Mouse (Mus musculus) kidney, embryonic 16.5 days (tissue): ENCODE results near the gene B4galt5. TPM values are rescaled to one million over a fixed set of nuclear protein-coding genes. Genes with fewer than 3 reads are reported as not detected.
A peak's percentile ranks its signal among the peaks of the same experiment; 100 is the strongest.

Experiments used
- ATAC-seq: fragments of 200-750 bp; cut with Nextera tagmentation; 2 replicates; pipeline ENCODE4 v1.8.0; 2017; ENCODE audit warnings: moderate TSS enrichment; ENCODE audit not compliant: low FRiP score, low TSS enrichment
- H3K27ac ChIP-seq: fragments of 300-500 bp; sonication (generic); 2 replicates; pipeline ENCODE4 v1.5.1; 2014; ENCODE audit warnings: low read length
- H3K27me3 ChIP-seq: fragments of 300-500 bp; sonication (generic); 2 replicates; pipeline ENCODE4 v1.6.1; 2014; ENCODE audit warnings: low read length, control low read depth, mixed read lengths; ENCODE audit not compliant: insufficient read depth
- H3K36me3 ChIP-seq: fragments of 300-500 bp; sonication (generic); 2 replicates; pipeline ENCODE4 v1.6.1; 2014; ENCODE audit warnings: low read length, control low read depth, mixed read lengths; ENCODE audit not compliant: insufficient read depth
- H3K4me1 ChIP-seq: fragments of 300-500 bp; sonication (generic); 2 replicates; pipeline ENCODE4 v1.6.1; 2014; ENCODE audit warnings: low read length, control low read depth, mixed read lengths; ENCODE audit not compliant: insufficient read depth
- H3K4me2 ChIP-seq: fragments of 300-500 bp; sonication (generic); replicated peaks from 2 replicates; pipeline ENCODE4 v1.6.1; 2014; ENCODE audit warnings: low read depth, low read length
- H3K4me3 ChIP-seq: fragments of 300-500 bp; sonication (generic); 2 replicates; pipeline ENCODE4 v1.5.1; 2014; ENCODE audit warnings: mild to moderate bottlenecking, low read length
- H3K9ac ChIP-seq: fragments of 300-500 bp; sonication (generic); replicated peaks from 2 replicates; pipeline ENCODE4 v1.6.1; 2014; ENCODE audit warnings: low read length
- H3K9me3 ChIP-seq: fragments of 300-500 bp; sonication (generic); 2 replicates; pipeline ENCODE4 v1.6.1; 2016; ENCODE audit warnings: low read length, control low read depth
- WGBS: fragments of 180-500 bp; shearing (Covaris S2); extraction: QIAGEN DNeasy Blood & Tissue Kit; methylation state at CpG from one replicate; pipeline ENCODE4 v1.1.7; 2014; 5-methylcytosine and 5-hydroxymethylcytosine counted together
- polyA plus RNA-seq: library from polyadenylated mRNA; unstranded; fragments of >200 nt; fragmentation: Nextera tagmentation; extraction: Ambion mirVana; gene quantifications from 2 replicates; pipeline ENCODE4 v1.2.1, GENCODE M21; 2015

B4galt5 gene
- polyA plus RNA-seq, 1 experiment from 2014 or later, result 8.9 TPM

- no peaks in the 10 kb centered on the region for H3K9me3 ChIP-seq
- no peaks in the 10 kb centered on the region for H3K36me3 ChIP-seq
- H3K4me2 ChIP-seq, result no peak overlapping the region
- H3K27me3 ChIP-seq, result no peaks in the 10 kb centered on the region
- H3K27ac ChIP-seq, result no peak overlapping the region
- 37% methylated on average over 4 of the region's 4 CpGs for WGBS
- H3K4me1 ChIP-seq, result peaks cover 39% of the 10 kb centered on the region
- ATAC-seq, result no peak
- no peak overlapping the region for H3K4me3 ChIP-seq
- H3K9ac ChIP-seq, result no peak overlapping the region
These were observed 30.0 kb upstream of the B4galt5 start for GRCm38 (mm10) chr2:167378972-167379371.

DNA sequence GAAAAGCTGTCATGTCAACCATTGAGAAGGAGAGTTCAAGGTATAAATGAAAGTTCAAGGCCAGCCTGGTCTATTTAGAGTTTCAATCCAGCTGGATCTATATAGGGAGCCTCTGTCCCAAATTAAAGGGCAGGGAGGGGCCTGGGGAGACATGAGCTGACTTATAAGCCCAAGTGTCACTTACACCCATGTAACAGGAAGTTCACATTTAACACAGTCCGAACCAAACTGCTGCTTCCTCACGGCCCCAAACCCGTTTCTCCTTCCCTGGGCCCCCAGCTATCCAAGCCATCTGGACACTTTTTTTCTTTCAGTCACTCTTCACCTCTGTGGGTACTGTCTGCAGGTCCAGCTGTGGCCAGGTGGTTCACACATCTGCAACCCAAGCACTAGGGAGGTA is 28.7 kb upstream of the B4galt5 start:
- Histone ChIP-seq H3K9me3 (no peaks in the 10 kb centered on the region), H3K27me3 (no peaks in the 10 kb centered on the region), H3K27ac (no peak overlapping the region), H3K4me1 (peaks cover 35% of the 10 kb centered on the region), H3K36me3 (no peaks in the 10 kb centered on the region), H3K9ac (no peak overlapping the region), H3K4me2 (no peak overlapping the region), H3K4me3 (no peak overlapping the region)
- no peak for ATAC-seq
- WGBS, result 23% methylated on average over 3 of the region's 3 CpGs

DNA sequence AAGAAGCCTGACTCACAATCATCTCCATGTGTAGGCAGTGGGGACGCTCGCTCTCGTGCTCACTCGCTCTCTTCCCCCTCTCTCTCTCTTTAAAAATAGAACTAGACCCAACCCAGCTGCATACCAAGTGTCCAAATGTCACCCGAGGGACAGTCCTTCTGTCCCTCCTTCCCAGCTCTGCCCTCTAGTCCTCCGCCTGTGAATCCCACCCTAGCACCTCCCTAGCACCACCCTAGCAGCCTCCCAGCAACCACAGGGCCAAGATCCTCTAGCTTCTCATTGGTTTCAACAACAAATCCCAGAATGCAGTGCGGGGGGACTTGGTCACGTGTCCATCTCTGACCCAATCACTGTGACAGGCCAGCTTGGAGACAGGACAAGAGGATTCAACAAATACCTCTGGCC is 27.2 kb upstream of the B4galt5 start:
- no peak overlapping the region for H3K4me2 ChIP-seq
- no peak for ATAC-seq

GRCm38 (mm10) chr2:167375688-167376087 is 26.7 kb upstream of the B4galt5 start:
- H3K9me3 ChIP-seq, result no peaks in the 10 kb centered on the region
- H3K27ac ChIP-seq, result no peak overlapping the region
- no peak overlapping the region for H3K4me3 ChIP-seq
- no peak overlapping the region for H3K4me2 ChIP-seq
- no peak for ATAC-seq
- WGBS, result 89% methylated on average over 5 of the region's 5 CpGs
- H3K9ac ChIP-seq, result no peak overlapping the region
- no peaks in the 10 kb centered on the region for H3K36me3 ChIP-seq
- H3K27me3 ChIP-seq, result no peaks in the 10 kb centered on the region
- peaks cover 26% of the 10 kb centered on the region for H3K4me1 ChIP-seq

More for the DNA sequence above, 27.2 kb upstream of the B4galt5 start:
- no peaks in the 10 kb centered on the region for H3K36me3 ChIP-seq
- no peaks in the 10 kb centered on the region for H3K9me3 ChIP-seq
- H3K27me3 ChIP-seq, result no peaks in the 10 kb centered on the region
- WGBS, result 69% methylated on average over 8 of the region's 8 CpGs
- H3K27ac ChIP-seq, result no peak overlapping the region
- H3K4me1 ChIP-seq, result peaks cover 31% of the 10 kb centered on the region
- no peak overlapping the region for H3K4me3 ChIP-seq
- no peak overlapping the region for H3K9ac ChIP-seq

- WGBS, result 75% methylated on average over 9 of the region's 9 CpGs
- no peak overlapping the region for H3K27ac ChIP-seq
These were observed 26.2 kb upstream of the B4galt5 start for GRCm38 (mm10) chr2:167375135-167375534.

GRCm38 (mm10) chr2:167374191-167374805 is 25.3 kb upstream of the B4galt5 start:
- peaks cover 20% of the 10 kb centered on the region for H3K4me1 ChIP-seq
- no peaks in the 10 kb centered on the region for H3K27me3 ChIP-seq
- H3K27ac ChIP-seq, result no peak overlapping the region
- 91% methylated on average over 12 of the region's 12 CpGs for WGBS
- H3K9ac ChIP-seq, result no peak overlapping the region
- no peaks in the 10 kb centered on the region for H3K36me3 ChIP-seq
- ATAC-seq, result no peak
- H3K4me3 ChIP-seq, result no peak overlapping the region
- H3K4me2 ChIP-seq, result no peak overlapping the region
- H3K9me3 ChIP-seq, result no peaks in the 10 kb centered on the region

More at GRCm38 (mm10) chr2:167375135-167375534, 26.2 kb upstream of the B4galt5 start:
- Histone ChIP-seq H3K4me1 (peaks cover 21% of the 10 kb centered on the region), H3K27me3 (no peaks in the 10 kb centered on the region), H3K36me3 (no peaks in the 10 kb centered on the region), H3K4me2 (no peak overlapping the region), H3K9me3 (no peaks in the 10 kb centered on the region), H3K9ac (no peak overlapping the region), H3K4me3 (no peak overlapping the region)
- ATAC-seq, result no peak

GRCm38 (mm10) chr2:167373266-167373665 is 24.3 kb upstream of the B4galt5 start:
- peaks cover 11% of the 10 kb centered on the region for H3K4me1 ChIP-seq
- no peaks in the 10 kb centered on the region for H3K27me3 ChIP-seq
- 69% methylated on average over 5 of the region's 5 CpGs for WGBS
- H3K4me2 ChIP-seq, result no peak overlapping the region
- H3K9ac ChIP-seq, result no peak overlapping the region
- ATAC-seq, result no peak
- no peak overlapping the region for H3K4me3 ChIP-seq
- H3K36me3 ChIP-seq, result no peaks in the 10 kb centered on the region
- H3K9me3 ChIP-seq, result no peaks in the 10 kb centered on the region
- no peak overlapping the region for H3K27ac ChIP-seq

- no peak for ATAC-seq
- H3K9me3 ChIP-seq, result no peaks in the 10 kb centered on the region
- 91% methylated on average over 2 of the region's 2 CpGs for WGBS
These were observed 22.5 kb upstream of the B4galt5 start for GRCm38 (mm10) chr2:167371506-167371905.

DNA sequence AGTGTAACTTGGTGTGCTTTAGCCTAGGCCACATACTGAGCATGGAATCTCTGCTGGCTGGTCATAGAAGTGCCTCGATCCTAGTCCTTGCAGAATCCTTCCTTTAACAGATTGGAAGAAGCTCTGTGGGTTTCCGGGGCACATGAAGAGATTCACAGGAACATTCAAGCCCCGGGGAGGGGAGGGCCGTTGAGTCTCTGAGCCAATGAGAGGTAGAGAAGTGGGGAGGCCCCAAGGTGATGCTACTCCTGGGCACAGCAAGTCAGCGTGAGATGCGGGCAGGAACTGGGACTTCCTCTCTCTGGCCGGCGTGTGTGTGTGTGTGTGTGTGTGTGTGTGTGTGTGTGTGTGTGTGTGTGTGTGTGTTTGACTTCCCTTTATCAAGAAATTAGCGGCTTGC is 19.3 kb upstream of the B4galt5 start:
- H3K4me2 ChIP-seq, result no peak overlapping the region
- no peak overlapping the region for H3K4me3 ChIP-seq
- ATAC-seq, result no peak
- no peaks in the 10 kb centered on the region for H3K27me3 ChIP-seq
- 0 out of 2 replicates have a peak, but pooled peaks cover 4% of the 10 kb centered on the region for H3K4me1 ChIP-seq
- WGBS, result 68% methylated on average over 8 of the region's 9 CpGs
- H3K9me3 ChIP-seq, result no peaks in the 10 kb centered on the region
- H3K27ac ChIP-seq, result no peak overlapping the region
- H3K9ac ChIP-seq, result no peak overlapping the region
- H3K36me3 ChIP-seq, result no peaks in the 10 kb centered on the region

More at GRCm38 (mm10) chr2:167371506-167371905, 22.5 kb upstream of the B4galt5 start:
- Histone ChIP-seq H3K9ac (no peak overlapping the region), H3K27ac (no peak overlapping the region), H3K4me1 (0 out of 2 replicates have a peak, but pooled peaks cover 4% of the 10 kb centered on the region), H3K4me2 (no peak overlapping the region), H3K27me3 (no peaks in the 10 kb centered on the region), H3K4me3 (no peak overlapping the region), H3K36me3 (no peaks in the 10 kb centered on the region)

DNA sequence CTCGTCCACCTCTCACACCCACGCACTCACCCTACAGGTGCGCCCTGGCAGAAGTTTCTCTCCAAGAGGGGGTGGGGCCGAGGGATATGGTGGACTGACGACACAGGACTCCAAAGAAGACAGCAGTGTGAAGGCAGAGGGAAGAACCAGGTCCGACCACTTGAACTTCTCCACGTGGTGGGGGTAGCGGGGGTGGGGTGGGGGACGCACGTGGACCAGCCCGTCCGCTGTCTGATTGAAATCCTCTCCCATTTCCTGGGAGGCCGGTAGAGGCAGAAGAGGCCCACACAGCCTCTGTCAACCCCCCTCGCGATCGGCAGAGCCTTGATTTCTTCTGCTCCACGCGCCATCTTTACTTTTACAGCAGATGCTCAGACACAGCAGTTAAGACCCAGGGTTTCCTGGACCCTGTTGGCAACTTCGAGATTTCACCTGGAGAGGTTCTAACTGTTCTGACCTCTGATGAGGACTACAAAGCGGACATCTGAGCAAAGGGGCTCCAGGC is 18.8 kb upstream of the B4galt5 start:
- Histone ChIP-seq H3K36me3 (no peaks in the 10 kb centered on the region), H3K27me3 (no peaks in the 10 kb centered on the region), H3K4me3 (no peak overlapping the region), H3K9ac (no peak overlapping the region), H3K4me1 (0 out of 2 replicates have a peak, but pooled peaks cover 4% of the 10 kb centered on the region), H3K4me2 (peak overlapping the region; percentile 15; the same call in 1 of the 2 replicates), H3K27ac (no peak overlapping the region), H3K9me3 (no peaks in the 10 kb centered on the region)
- ATAC-seq, result no peak
- WGBS, result 56% methylated on average over 20 of the region's 20 CpGs
